Mouse (Mus musculus): ENCODE data around the gene Ulk4.
A peak's percentile ranks its signal among the peaks of the same experiment; 100 is the strongest.
"Not testable (repeated sequence)": the region's sequence is repeated elsewhere in the genome, so short reads cannot be mapped to it uniquely, and the experiment has no call there.

The Ulk4 gene

DNA sequence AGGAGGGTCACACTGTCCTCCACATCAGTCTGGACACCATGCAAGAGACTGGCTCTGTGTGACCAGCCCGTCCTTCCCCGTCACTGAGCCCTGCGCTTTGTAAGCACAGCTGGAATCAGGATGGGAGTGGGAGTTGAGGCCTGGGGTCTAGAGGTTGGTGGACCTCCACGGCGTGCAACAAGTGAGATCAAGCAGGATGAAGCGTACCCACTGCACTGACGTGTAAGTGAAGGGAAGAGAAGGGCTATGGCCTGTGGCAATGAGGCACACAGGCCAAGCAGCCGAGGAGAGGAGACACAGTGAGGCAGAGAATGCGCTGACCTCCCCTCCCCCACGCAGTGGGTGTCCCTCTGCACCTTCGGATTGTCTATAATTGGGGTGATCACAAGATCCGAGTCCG is 22.2 kb downstream of the Ulk4 start:
- no peak for DNase-seq (ENCODE audit: extremely low spot score, low spot score)

DNA sequence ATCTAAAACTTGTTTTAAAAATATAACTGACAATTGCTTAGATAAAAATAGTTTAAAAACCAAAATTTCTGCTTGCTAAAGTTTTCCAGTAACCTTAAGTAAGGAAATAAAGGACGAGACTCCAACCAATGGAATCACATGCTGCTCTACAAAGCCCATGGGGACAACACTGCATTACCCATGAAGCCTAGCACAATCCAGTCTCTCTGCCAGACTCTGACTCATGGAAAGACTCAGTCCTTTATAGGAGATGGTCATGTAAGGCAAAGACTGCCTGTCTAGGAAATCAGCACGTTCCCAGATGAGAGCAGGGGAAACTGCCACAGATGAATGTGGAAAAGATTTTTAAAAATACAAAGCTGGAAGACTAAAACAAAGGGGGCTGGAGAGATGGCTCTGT is 23.0 kb downstream of the Ulk4 start:
- DNase-seq (ENCODE audit: extremely low spot score, low spot score): no peak

DNA sequence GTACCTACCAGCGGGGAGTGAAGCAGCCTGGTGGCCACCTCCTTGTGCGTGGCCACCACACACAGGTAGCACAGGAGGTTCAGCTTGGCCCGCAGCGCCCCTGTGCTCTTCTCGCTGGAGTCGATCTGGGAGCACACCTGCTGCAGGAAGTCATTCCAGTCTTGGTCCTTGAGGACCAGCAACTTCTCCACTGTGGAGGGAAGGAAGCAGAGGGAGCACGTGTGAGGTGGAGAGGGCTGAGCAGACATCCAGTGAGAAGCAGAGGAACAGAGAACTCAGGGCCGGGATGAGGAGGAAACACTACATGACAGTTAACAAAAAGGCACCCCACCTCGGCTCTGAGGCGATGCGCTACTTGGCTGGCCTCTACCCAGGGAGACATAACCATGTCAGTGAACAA is 26.1 kb downstream of the Ulk4 start:
- DNase-seq (ENCODE audit: extremely low spot score, low spot score): no peak

DNA sequence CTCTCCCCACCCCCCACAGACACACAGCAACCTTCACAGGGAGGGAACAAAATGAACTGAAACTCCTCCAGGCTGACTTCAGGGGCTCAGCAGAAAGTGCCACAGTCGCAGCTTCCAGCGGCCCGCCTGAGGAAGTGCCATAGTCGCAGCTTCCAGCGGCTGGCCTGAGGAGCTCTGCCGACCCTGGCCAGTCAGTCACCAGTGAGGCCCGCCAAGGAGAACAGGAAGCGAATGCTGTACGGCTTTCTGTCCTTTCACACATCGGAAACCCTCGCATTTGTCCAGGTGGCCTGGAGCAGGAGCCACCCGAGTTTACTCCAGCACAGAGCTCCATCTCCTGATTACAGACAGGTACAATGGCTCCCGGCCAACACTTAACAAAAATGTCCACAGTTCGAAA is 27.2 kb downstream of the Ulk4 start:
- DNase-seq (ENCODE audit: extremely low spot score, low spot score): no peak

DNA sequence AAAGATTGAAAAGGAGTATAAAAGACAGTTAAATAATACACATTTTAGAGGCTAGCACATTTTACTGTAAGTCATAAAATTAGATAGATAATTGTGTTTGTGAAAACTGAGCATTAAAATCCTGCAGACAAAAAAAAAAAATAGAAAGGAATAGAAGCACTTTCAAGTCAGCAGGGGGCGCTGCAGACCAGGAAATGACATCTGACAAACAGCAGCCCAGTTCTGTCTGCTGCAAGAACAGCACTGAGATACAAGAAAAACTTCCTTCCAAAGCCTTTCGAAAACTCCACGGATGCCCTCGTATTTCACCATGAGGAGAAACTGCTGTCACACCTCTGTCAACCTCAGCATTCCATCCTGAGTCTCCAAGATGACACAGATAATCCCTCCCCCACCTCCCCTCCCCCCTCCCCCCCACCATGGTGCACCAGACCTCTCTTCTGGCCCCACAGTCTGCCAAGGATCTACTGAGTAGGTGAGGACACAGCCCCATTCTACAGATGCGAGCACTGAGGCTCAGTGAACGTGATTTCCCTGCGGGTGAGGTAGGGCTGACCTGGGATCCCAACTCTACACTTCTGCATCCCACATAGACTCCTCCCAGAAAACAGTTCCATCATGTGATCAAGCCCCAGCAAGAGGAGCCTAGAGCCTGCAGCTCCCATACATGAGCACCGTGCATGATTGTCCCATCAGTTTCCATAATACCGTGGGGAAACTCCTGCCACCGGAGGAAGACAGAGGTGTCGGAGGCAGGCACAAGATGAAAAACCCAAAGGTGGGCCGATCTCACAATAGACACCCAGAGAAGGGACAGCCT is 28.8 kb downstream of the Ulk4 start:
- DNase-seq (ENCODE audit: extremely low spot score, low spot score): peak; percentile 85

DNA sequence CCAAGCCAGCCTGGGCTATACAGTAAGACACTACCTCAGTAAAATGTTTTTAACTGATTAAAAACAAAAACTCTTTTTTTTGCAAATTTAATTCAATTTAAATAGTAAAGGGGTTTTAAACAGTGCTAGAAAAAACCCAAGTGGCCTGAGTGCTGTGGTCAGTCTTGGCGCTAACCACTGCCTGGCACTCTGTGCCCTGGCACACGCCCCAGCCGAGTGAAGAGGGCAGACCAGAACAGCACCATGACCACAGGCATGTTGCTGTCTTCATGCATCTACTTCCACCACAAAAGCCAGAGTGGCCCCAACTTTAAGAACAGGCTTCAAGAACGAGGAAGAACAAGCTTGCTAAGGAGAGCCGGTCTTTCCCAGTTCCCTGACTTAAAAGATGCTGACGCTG is 29.9 kb downstream of the Ulk4 start:
- DNase-seq (ENCODE audit: extremely low spot score, low spot score): no peak

DNA sequence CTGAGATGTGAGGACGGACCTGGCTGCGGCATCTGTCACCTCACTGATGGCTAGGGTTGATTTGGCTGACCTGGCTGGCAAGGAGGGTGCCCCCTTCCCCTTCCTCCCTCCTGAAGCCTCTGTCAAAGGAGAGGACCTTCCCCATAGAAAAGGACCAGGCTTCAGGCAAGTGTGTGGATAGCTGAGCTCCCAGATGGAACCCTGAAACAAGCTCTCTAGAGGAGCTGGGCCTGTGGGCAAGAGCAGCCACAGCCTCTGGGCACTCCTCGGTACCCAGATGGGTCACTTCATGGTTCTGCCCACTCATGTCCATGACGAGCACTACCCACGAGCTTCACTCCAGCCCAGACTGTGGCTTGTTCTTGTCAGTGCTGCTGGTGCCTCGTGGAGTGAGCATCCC is 34.7 kb downstream of the Ulk4 start:
- DNase-seq (ENCODE audit: extremely low spot score, low spot score): no peak

DNA sequence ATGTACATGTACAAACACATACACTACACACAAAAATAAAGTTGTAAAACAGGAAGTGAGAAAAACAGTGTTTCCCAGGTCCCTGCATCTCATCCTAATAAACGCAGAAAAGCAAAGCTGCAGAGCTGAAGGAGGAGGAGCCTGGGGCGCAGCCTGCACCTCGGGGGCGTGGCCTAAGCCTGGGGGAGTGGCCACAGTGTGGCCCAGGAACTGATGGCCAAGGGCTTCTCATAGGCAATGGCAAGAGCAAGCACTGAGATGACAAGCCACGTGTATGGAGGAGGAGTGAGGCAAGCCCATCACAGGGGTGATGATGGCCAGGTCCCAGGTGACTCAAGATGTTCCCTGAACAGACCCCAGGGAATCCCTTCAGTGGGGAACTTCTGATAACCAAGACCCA is 35.2 kb downstream of the Ulk4 start:
- no peak for DNase-seq (ENCODE audit: extremely low spot score, low spot score)

DNA sequence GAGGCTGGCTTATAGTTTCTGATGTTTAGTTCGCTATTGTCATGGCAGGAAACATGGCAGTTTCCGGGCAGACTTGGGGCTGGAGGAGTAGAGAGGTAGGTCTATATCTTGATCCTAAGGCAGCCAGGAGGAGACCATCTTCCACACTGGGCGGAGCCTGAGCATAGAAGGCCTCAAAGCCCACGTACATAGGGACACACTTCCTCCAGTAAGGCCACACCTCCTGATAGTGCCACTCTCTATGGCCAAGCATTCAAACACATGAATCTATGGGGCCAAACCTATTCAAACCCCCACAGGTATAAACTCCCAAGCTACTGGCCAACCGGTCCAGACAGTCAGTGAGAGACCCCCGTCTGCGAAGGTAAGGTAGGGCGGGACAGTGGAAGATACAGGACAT is 35.6 kb downstream of the Ulk4 start:
- no peak for DNase-seq (ENCODE audit: extremely low spot score, low spot score)

DNA sequence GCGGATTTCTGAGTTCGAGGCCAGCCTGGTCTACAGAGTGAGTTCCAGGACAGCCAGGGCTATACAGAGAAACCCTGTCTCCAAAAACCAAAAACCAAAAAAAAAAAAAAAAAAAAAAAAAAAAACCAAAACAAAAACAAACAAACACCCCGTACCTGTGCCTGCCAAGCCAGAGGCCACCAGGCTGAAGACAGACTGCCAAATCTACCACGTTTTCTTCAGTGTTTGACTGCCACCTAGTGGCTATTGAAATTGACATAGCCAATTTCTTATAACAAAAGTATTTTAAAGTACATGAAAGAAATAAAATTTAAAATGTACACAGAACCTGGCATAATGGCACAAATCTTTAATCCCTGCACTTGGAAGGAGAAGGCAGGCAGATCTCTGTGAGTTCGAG is 36.8 kb downstream of the Ulk4 start:
- not testable (repeated sequence) for DNase-seq (ENCODE audit: extremely low spot score, low spot score)

DNA sequence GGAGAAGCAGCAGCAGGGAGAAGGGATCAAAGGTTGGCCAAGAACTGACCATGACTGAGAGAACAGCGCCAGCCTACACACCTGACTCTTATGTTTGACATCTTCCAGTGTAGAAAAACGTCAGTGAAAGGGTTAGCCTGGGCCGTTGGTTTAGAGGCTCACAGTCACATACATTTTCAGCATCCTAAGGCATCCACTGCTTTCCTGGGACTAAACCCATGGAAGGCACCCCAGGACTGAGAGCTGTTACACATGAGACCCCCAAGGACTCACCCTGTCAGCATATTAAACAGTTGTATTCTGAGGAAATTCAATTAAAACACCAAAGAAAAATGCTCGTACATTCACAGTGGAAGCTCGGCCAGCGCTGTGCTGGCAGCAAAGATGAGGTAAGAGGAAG is 37.4 kb downstream of the Ulk4 start:
- no peak for DNase-seq (ENCODE audit: extremely low spot score, low spot score)

DNA sequence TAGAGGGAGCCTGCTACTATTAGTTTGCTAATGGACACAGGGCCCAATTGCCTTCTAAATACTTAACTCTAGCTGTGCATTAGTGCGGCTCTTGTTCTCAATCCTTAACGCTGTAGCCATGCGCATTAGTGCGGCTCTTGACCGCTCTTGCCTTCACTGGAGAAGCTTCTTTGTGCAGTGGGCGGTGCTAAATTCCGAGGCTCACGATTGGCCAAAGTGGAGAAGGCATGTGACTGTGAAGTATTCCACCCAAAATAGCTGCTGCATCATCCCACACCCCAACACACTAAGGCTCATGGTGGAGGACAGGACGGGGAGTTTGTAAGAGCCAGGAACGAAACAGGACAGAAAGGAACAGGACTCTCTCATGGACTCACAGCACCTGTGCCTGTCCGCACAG is 58.4 kb downstream of the Ulk4 start:
- peak; percentile 11 for DNase-seq (ENCODE audit: extremely low spot score, low spot score)

DNA sequence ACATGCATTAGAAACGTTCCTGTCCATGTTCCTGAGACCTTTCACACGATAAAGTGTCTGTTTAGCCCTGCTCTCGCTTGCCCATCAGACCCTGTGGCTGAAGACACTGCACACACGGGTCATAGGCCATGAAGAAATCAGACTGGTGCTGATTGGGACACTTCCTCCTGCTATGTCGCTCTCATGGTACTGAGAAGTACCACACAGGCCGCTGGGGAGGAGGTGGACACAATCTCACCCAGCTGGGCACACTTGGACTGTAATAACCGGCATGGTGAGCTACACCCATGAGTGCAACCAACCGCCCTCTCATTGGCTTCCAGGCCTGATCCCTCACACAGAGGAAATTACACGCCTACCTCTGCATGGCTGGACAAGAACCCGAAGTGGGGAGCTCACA is 58.8 kb downstream of the Ulk4 start:
- DNase-seq (ENCODE audit: extremely low spot score, low spot score): peak; percentile 11

DNA sequence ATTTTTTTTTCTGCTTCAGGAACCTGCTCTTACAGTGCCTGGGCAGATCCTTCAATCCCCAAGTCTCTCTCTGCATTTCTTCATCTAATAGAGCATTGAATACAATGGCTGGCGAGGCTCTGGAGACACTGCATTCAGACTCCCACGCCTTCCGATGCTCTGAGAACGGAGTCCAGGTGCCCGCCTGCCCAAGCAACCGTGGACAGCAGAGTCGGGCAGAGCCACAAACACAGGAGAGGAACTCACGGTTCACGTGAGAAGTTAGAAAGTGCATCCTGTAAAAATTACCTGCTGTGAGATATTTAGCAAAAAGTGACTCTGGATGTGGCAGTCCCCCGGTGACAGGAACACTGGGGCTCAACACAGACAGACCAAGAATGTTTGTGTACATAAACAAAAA is 59.3 kb downstream of the Ulk4 start:
- DNase-seq (ENCODE audit: extremely low spot score, low spot score): peak; percentile 1

DNA sequence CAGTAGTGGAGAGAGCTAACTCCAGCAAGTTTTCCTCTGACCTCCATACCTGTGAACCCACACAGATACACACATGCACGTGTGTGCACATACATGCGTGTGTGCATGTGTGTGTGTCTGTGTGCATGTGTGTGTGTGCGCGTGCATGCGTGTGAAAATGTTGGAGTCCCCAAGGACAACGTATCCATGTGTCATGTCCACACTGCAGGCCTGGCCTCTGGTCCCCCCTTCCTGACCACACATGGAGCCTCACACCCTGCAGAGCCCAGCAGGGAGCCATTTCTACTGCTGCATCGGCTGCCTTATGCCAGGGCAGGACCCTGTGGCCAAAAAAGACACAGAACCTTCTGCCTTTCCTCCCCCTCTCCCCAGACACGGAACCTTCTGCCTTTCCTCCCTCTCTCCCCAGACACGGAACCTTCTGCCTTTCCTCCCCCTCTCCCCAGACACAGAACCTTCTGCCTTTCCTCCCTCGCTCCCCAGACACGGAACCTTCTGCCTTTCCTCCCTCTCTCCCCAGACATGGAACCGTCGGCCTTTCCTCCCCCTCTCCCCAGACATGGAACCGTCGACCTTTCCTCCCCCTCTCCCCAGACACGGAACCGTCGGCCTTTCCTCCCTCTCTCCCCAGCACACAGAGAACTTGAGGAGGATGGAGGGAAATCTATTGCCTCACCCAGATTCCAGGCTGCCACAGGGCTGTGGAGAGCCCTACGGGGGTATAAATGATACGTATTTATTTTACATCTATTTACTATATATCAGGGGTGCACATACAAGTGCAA is 60.3 kb downstream of the Ulk4 start:
- peak; percentile 9 for DNase-seq (ENCODE audit: extremely low spot score, low spot score)

DNA sequence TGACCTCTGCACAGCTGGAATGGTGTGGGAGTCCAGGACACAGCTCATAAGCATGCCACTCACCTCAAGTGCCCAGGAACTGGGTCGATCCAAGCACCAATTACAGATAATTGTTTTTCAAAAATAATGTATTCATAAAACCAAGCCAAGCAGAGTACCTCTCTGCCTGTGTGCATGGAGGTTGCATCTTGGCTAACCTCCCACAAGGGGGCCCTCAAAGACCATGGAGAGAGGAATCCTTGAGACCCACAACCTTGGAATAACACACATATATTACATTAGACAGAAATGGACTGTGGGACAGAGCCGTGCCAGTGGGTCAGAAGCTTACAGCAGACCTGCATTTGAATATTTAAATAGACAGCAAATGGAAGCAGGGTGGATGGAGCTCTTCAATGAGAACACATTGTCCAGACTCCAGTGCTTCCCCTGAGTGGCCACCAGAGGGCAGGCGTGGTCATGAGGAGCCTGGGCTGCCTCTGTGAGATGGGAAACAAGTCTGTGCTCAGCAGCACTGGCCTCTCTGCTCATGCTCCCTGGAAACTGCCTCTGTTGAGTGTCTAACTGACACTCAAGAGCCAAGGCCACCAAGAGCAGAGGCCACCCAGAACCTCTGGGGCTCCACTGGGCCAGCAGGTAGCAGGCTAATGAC is 61.5 kb downstream of the Ulk4 start:
- peak; percentile 74 for DNase-seq (ENCODE audit: extremely low spot score, low spot score)

DNA sequence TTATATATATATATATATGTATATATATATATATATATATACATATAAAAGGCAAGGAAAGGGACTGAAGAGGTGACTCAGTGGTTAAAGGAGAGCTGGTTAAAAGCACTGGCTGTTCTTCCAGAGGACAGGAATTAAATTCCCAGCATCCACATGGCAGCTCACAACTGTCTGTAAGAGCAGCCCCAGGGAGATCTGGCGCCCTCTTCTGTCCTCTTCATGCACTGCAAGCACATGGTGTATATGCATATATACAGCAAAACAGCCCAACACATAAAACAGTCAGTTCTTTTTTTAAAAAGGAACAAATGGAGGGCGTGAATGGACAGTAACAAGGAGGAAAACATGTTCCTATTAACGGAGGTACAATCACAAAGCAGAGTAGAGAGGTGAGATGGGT is 64.7 kb downstream of the Ulk4 start:
- peak; percentile 10 for DNase-seq (ENCODE audit: extremely low spot score, low spot score)

DNA sequence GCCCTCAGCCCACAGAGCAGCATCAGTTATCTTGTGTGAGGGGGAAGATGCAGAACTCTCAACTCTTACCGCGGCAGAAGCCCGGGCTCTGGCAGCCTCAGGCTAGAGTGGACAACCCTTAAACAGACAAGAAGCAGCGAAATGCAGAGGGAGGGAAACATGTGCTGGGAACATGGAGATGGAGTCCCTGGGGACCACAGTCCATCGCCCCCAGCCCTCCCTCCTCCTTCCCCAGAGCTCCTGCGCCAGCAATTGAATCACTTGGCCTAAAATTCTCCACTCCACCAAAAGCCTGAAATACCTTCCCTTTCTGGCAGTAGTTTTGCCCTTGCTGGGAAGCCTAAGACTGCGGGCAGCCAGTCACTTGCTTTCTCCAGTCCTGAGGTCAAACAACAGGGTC is 72.0 kb downstream of the Ulk4 start:
- DNase-seq (ENCODE audit: extremely low spot score, low spot score): no peak

DNA sequence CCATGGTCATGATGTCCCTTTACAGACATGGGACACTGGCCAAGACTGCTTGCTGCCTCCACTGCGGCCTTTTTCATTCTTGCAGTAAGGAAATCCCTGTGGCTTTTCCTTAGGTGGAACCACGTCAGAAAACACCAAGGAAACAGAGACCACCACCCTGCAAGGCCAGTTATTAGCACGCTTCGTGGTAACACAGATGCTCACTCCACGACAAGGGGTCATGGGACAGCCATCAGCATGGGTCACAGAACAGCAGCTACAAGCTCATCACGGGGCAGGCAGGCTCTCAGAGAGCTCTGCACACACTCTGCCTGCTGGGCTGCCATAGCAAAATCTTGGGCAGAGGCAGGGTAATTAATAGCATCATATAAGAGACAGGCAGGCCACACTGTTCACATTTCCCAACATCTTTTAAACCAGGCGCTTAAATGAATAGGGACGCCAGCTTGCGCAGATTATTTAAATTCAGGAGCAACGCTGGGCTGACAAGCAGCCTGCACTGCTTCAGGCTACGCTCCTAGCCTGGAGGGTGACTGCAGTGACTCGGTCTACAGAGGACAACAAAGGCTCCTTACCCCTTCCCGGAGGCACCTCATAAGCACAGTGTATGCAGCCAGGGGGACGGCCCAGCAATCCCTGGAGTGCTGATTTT is 72.7 kb downstream of the Ulk4 start:
- DNase-seq (ENCODE audit: extremely low spot score, low spot score): no peak

DNA sequence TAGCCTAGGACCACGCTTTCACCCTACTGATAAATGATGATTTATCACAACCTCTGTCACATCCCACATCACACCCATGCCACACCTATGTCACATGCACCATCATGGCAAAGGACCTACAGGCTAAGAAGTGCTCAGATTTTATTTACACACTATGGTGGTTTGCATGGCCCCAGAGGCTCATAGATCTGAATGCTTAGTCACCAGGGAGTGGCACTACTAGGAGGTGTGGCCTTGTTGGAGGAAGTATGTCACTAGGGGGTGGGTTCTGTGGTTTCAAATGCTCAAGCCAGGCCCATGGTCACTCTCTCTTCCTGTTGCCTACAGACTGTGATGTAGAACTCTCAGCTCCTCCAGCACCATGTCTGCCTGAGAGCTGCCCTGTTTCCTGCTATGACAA is 73.3 kb downstream of the Ulk4 start:
- no peak for DNase-seq (ENCODE audit: extremely low spot score, low spot score)

DNA sequence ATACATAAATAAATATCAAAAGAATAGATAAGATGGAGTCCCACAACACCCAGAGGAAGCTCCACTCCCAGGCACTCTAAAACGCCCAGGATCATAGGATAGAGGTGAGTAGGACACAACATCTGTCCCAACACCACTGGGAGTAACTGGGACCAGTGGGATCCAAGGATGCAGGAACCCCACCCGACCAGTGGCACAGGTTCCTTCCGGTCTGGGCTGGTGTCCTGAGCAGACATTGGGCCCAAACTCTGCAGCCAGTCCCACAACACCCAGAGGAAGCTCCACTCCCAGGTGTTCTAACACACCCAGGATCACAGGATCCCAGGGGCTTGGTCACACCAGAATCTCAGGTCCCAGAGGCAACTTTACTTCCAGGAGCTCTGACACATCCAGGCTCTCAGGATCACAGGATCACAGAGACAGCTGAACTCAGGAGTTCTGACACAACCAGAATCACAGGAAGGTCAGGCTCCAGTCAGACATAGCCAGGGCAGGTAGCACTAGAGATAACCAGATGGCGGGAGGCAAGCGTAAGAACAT is 77.8 kb downstream of the Ulk4 start:
- not testable (repeated sequence) for DNase-seq (ENCODE audit: extremely low spot score, low spot score)

DNA sequence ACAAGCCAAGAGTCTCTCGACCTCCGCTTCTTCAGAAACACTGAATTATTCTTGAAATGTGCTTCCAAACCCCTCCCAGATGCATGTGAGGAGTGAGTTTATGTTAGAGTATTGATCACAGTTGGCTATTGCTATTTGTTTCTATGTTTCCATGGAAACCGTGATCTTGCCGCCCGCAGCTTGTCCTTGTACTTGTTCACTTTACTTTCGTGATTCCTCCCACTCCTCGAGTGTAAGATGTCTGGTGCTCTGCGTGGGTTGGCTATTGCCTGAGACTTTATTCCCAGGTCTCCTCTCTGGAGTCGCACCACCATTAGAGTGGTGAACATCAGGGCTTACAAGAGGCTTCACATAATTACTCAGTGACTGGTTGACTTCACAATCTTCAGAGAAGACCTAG is 80.5 kb downstream of the Ulk4 start:
- no peak for DNase-seq (ENCODE audit: extremely low spot score, low spot score)
